ENCODE assay signal across 8 mouse cellular contexts in genomic region chr3:40846473-40846956, GRCm38 (mm10). TPM values are rescaled to one million over a fixed set of nuclear protein-coding genes. Genes with fewer than 3 reads are reported as not detected.
DNase-seq lines count a peak whose midpoint lies in the region; ATAC-seq lines count a peak whose summit lies in the region.
"Not testable (repeated sequence)": the region's sequence is repeated elsewhere in the genome, so short reads cannot be mapped to it uniquely, and the experiment has no call there.

Mfsd8 (minus strand) TSS chr3:40846886.

- peak within 1 kb of the TSS; percentile 46 for H3K9ac ChIP-seq in kidney, embryonic 15.5 days

- not testable (repeated sequence) for H3K9me3 ChIP-seq in heart, embryonic 10.5 days; kidney, embryonic 15.5 days (replicated peaks)

- not testable (repeated sequence) for H3K27me3 ChIP-seq in heart, embryonic 10.5 days (ENCODE audit: insufficient read depth, poor library complexity, severe bottlenecking); kidney, embryonic 15.5 days

- under 1% methylated on average over 39 of the region's 39 CpGs for WGBS in heart, embryonic 10.5 days
- WGBS in kidney, embryonic 15.5 days = under 1% methylated on average over 37 of the region's 39 CpGs

- H3K4me3 ChIP-seq in heart, embryonic 10.5 days = peak within 1 kb of the TSS; percentile 59
- H3K4me3 ChIP-seq in kidney, embryonic 15.5 days (replicated peaks) = peak within 1 kb of the TSS; percentile 54

- not testable (repeated sequence) for H3K36me3 ChIP-seq in heart, embryonic 10.5 days; kidney, embryonic 15.5 days

- H3K4me1 ChIP-seq in heart, embryonic 10.5 days; kidney, embryonic 15.5 days: not testable (repeated sequence)

- DNase-seq in B cell, adult 2 months = peak; percentile 92 to 93
- peak; percentile 99 for DNase-seq in brain, adult 2 months (ENCODE audit: low read depth, low spot score)
- peak; percentile 99 for DNase-seq in heart, embryonic 10.5 days (ENCODE audit: low spot score)
- DNase-seq in liver = peak; percentile 97
- peak; percentile 95 to 96 for DNase-seq in spleen, postnatal 4 days (ENCODE audit: low spot score in 2 of 2)

- peak; percentile 95 for ATAC-seq in erythroblast, adult 5-6 weeks (replicated peaks; ENCODE audit: low FRiP score, poor library complexity, severe bottlenecking)
- peak; percentile 99 for ATAC-seq in kidney, embryonic 15.5 days (replicated peaks; ENCODE audit: low FRiP score)
- peak; percentile 94 for ATAC-seq in monocyte, adult 5-6 weeks (replicated peaks; ENCODE audit: insufficient number of reproducible peaks, low FRiP score, low TSS enrichment, poor library complexity, severe bottlenecking)

- H3K27ac ChIP-seq in heart, embryonic 10.5 days = peak within 1 kb of the TSS; percentile 85
- peak within 1 kb of the TSS; percentile 73 for H3K27ac ChIP-seq in kidney, embryonic 15.5 days

- H3K4me2 ChIP-seq in kidney, embryonic 15.5 days = peak within 1 kb of the TSS; percentile 74

RNA-seq across cellular contexts. Expression of gene Mfsd8, which starts in this region (rescaled TPM):
- total RNA-seq in erythroblast, adult 5-6 weeks (2015; ENCODE audit: low replicate concordance) = 8.3 and 10.0 TPM in 2 replicates
- 5.6 and 6.6 TPM in 2 replicates for total RNA-seq in erythroblast, adult 5-6 weeks (2017; ENCODE audit: low replicate concordance)
- 5.2 TPM in 2 replicates for polyA plus RNA-seq in heart, embryonic 10.5 days (2016; fragmentation: Nextera tagmentation; extraction: Ambion mirVana)
- 6.7 and 7.1 TPM in 2 replicates for polyA plus RNA-seq in kidney, embryonic 15.5 days (2015; fragmentation: Nextera tagmentation; extraction: Ambion mirVana)
- total RNA-seq in monocyte, adult 5-6 weeks (2017) = 2.6 to 10.7 TPM (median 8.4 TPM) in 3 replicates

Comparison
In these comparisons a context has a peak if more than half of its experiments do, and no peak if none do; other contexts are left out.
1. Peak in every context shown above with its lines: DNase-seq, ATAC-seq, H3K4me3 ChIP-seq and H3K27ac ChIP-seq.